Mouse (Mus musculus) cerebellum, adult 18-20 months (tissue): ENCODE measurements around the gene Rrp7a.

Experiments
- DNase-seq, 2 experiments: peaks; one replicate each; pipeline ENCODE4 v3.0.0; 2021

The Rrp7a gene

GRCm38 (mm10) chr15:83122566-83123145, at the start of gene Rrp7a:
Gene Rrp7a (minus strand): TSS chr15:83122801.
- DNase-seq: peak; percentile 92 to 93

GRCm38 (mm10) chr15:83171712-83172481, 49.3 kb upstream of the Rrp7a start:
- peak; percentile 96 to 99 for DNase-seq

GRCm38 (mm10) chr15:83170956-83171659, 48.5 kb upstream of the Rrp7a start:
- peak in 1 of 2 experiments; percentile 30 for DNase-seq

GRCm38 (mm10) chr15:83169772-83170722, 47.4 kb upstream of the Rrp7a start:
- DNase-seq: peak; percentile 55 to 61

- DNase-seq: peak; percentile 82 to 89
These were observed 46.5 kb upstream of the Rrp7a start for GRCm38 (mm10) chr15:83168875-83169771.

GRCm38 (mm10) chr15:83168311-83168710, 45.7 kb upstream of the Rrp7a start:
- peak in 1 of 2 experiments; percentile 19 for DNase-seq

- DNase-seq: peak in 1 of 2 experiments; percentile 8
These were observed 45.0 kb upstream of the Rrp7a start for GRCm38 (mm10) chr15:83167550-83168065.

GRCm38 (mm10) chr15:83167126-83167525, 44.5 kb upstream of the Rrp7a start:
- peak in 1 of 2 experiments; percentile 6 for DNase-seq

- peak; percentile 38 to 45 for DNase-seq
These were observed 44.0 kb upstream of the Rrp7a start for GRCm38 (mm10) chr15:83166642-83167041.

- DNase-seq: peak in 1 of 2 experiments; percentile 2
These were observed 43.1 kb upstream of the Rrp7a start for GRCm38 (mm10) chr15:83165526-83166315.

GRCm38 (mm10) chr15:83164971-83165471, 42.4 kb upstream of the Rrp7a start:
- peak in 1 of 2 experiments; percentile 5 for DNase-seq

GRCm38 (mm10) chr15:83162818-83163485, 40.4 kb upstream of the Rrp7a start:
- peak in 1 of 2 experiments; percentile 3 for DNase-seq

- DNase-seq: peak in 1 of 2 experiments; percentile 1
These were observed 39.4 kb upstream of the Rrp7a start for GRCm38 (mm10) chr15:83162001-83162400.

GRCm38 (mm10) chr15:83161062-83161748, 38.6 kb upstream of the Rrp7a start:
- DNase-seq: peak in 1 of 2 experiments; percentile 2

- peak in 1 of 2 experiments; percentile 3 for DNase-seq
These were observed 38.0 kb upstream of the Rrp7a start for GRCm38 (mm10) chr15:83160561-83160960.

GRCm38 (mm10) chr15:83159823-83160222, 37.2 kb upstream of the Rrp7a start:
- DNase-seq: peak; percentile 29 to 37

GRCm38 (mm10) chr15:83158587-83159160, 36.1 kb upstream of the Rrp7a start:
- no peak for DNase-seq

- no peak for DNase-seq
These were observed 35.1 kb upstream of the Rrp7a start for GRCm38 (mm10) chr15:83157667-83158064.
